Mouse (Mus musculus) forebrain, embryonic 15.5 days (tissue): Measurements from ENCODE around the gene Olfr811. TPM values are rescaled to one million over a fixed set of nuclear protein-coding genes. Genes with fewer than 3 reads are reported as not detected.

Experiments used
- ATAC-seq: fragments of 200-750 bp; cut with Nextera tagmentation; replicated peaks from 2 replicates; pipeline ENCODE4 v1.8.0; 2017; ENCODE audit warnings: mild to moderate bottlenecking, moderate TSS enrichment, moderate library complexity
- H3K27ac ChIP-seq: fragments of 300-500 bp; sonication (generic); replicated peaks from 2 replicates; pipeline ENCODE4 v1.5.1; 2015; ENCODE audit warnings: mild to moderate bottlenecking, inconsistent platforms
- H3K27me3 ChIP-seq: fragments of 300-500 bp; sonication (generic); 2 replicates; pipeline ENCODE4 v1.6.1; 2015; ENCODE audit warnings: inconsistent platforms
- H3K36me3 ChIP-seq: fragments of 300-500 bp; sonication (generic); 2 replicates; pipeline ENCODE4 v1.6.1; 2015; ENCODE audit warnings: mild to moderate bottlenecking, inconsistent platforms
- H3K4me1 ChIP-seq: fragments of 300-500 bp; sonication (generic); 2 replicates; pipeline ENCODE4 v1.6.1; 2015; ENCODE audit warnings: inconsistent platforms
- H3K4me2 ChIP-seq: fragments of 300-500 bp; sonication (generic); replicated peaks from 2 replicates; pipeline ENCODE4 v1.6.1; 2015; ENCODE audit warnings: mild to moderate bottlenecking, inconsistent platforms
- H3K4me3 ChIP-seq: fragments of 300-500 bp; sonication (generic); 2 replicates; pipeline ENCODE4 v1.5.1; 2015; ENCODE audit warnings: mild to moderate bottlenecking, inconsistent platforms
- H3K9ac ChIP-seq: fragments of 300-500 bp; sonication (generic); replicated peaks from 2 replicates; pipeline ENCODE4 v1.6.1; 2015; ENCODE audit warnings: mild to moderate bottlenecking, inconsistent platforms
- H3K9me3 ChIP-seq: fragments of 300-500 bp; sonication (generic); 2 replicates; pipeline ENCODE4 v1.6.1; 2016; ENCODE audit warnings: inconsistent platforms
- WGBS: fragments of 180-500 bp; shearing (Covaris S2); methylation state at CpG from one replicate; pipeline ENCODE4 v1.1.7; 2015; ENCODE audit warnings: mixed read lengths; 5-methylcytosine and 5-hydroxymethylcytosine counted together
- polyA plus RNA-seq: library from polyadenylated mRNA; unstranded; fragments of >200 nt; fragmentation: Nextera tagmentation; extraction: Ambion mirVana; gene quantifications from 2 replicates; pipeline ENCODE4 v1.2.1, GENCODE M21; 2015

Olfr811 gene
- polyA plus RNA-seq: not detected in 2 replicates

- no peak for ATAC-seq
These were observed at the start of gene Olfr811 for GRCm38 (mm10) chr10:129804296-129804695. Gene Olfr811 (minus strand): TSS chr10:129804396.

GRCm38 (mm10) chr10:129847343-129847742 is 43.1 kb upstream of the Olfr811 start:
- Histone ChIP-seq H3K36me3 (no peaks in the 10 kb centered on the region), H3K27ac (no peak overlapping the region), H3K27me3 (no peaks in the 10 kb centered on the region), H3K9ac (no peak overlapping the region), H3K4me2 (no peak overlapping the region), H3K9me3 (no peaks in the 10 kb centered on the region), H3K4me3 (no peak overlapping the region), H3K4me1 (no peaks in the 10 kb centered on the region)
- 13% methylated on average over 1 of the region's 1 CpGs for WGBS
- ATAC-seq: no peak

More at GRCm38 (mm10) chr10:129804296-129804695, at the start of gene Olfr811:
- Histone ChIP-seq H3K4me2 (no peak within 1 kb of the TSS), H3K27me3 (no peaks in the 10 kb centered on the region), H3K4me3 (no peak within 1 kb of the TSS), H3K36me3 (no peaks in the 10 kb centered on the region), H3K4me1 (no peaks in the 10 kb centered on the region), H3K9me3 (no peaks in the 10 kb centered on the region), H3K27ac (no peak within 1 kb of the TSS), H3K9ac (no peak within 1 kb of the TSS)
- 88% methylated on average over 4 of the region's 4 CpGs for WGBS

- Histone ChIP-seq H3K27ac (no peak within 1 kb of the TSS), H3K9ac (no peak within 1 kb of the TSS), H3K4me3 (no peak within 1 kb of the TSS), H3K4me1 (no peaks in the 10 kb centered on the region), H3K36me3 (no peaks in the 10 kb centered on the region), H3K9me3 (no peaks in the 10 kb centered on the region), H3K27me3 (no peaks in the 10 kb centered on the region), H3K4me2 (no peak within 1 kb of the TSS)
- 78% methylated on average over 1 of the region's 1 CpGs for WGBS
- ATAC-seq: no peak
These were observed 41.8 kb upstream of the Olfr811 start, which contains the start of gene Olfr812 for GRCm38 (mm10) chr10:129845994-129846393. Gene Olfr812 (minus strand): TSS chr10:129846094.

- H3K4me2 ChIP-seq: no peak within 1 kb of the TSS
- no peaks in the 10 kb centered on the region for H3K27me3 ChIP-seq
- H3K36me3 ChIP-seq: no peaks in the 10 kb centered on the region
- H3K27ac ChIP-seq: no peak within 1 kb of the TSS
- ATAC-seq: no peak
- no peaks in the 10 kb centered on the region for H3K9me3 ChIP-seq
- no peak within 1 kb of the TSS for H3K9ac ChIP-seq
- H3K4me1 ChIP-seq: no peaks in the 10 kb centered on the region
- no peak within 1 kb of the TSS for H3K4me3 ChIP-seq
These were observed 9.4 kb downstream of the Olfr811 start, which contains the start of gene Olfr810 for GRCm38 (mm10) chr10:129794817-129795216. Gene Olfr810 (minus strand): TSS chr10:129794917.

GRCm38 (mm10) chr10:129778123-129778522 is 26.1 kb downstream of the Olfr811 start:
- Histone ChIP-seq H3K27me3 (no peaks in the 10 kb centered on the region), H3K9me3 (no peaks in the 10 kb centered on the region), H3K9ac (no peak overlapping the region), H3K4me3 (no peak overlapping the region), H3K36me3 (no peaks in the 10 kb centered on the region), H3K4me2 (no peak overlapping the region), H3K4me1 (no peaks in the 10 kb centered on the region), H3K27ac (no peak overlapping the region)
- ATAC-seq: no peak

- Histone ChIP-seq H3K9me3 (no peaks in the 10 kb centered on the region), H3K4me1 (no peaks in the 10 kb centered on the region), H3K27ac (no peak within 1 kb of the TSS), H3K36me3 (no peaks in the 10 kb centered on the region), H3K9ac (no peak within 1 kb of the TSS), H3K4me3 (no peak within 1 kb of the TSS), H3K4me2 (no peak within 1 kb of the TSS), H3K27me3 (no peaks in the 10 kb centered on the region)
- ATAC-seq: no peak
These were observed 29.9 kb downstream of the Olfr811 start, which contains the start of gene Olfr809 for GRCm38 (mm10) chr10:129774338-129774737. Gene Olfr809 (plus strand): TSS chr10:129774638.

- Histone ChIP-seq H3K4me3 (no peak within 1 kb of the TSS), H3K4me2 (no peak within 1 kb of the TSS), H3K27me3 (no peaks in the 10 kb centered on the region), H3K36me3 (no peaks in the 10 kb centered on the region), H3K9me3 (no peaks in the 10 kb centered on the region), H3K9ac (no peak within 1 kb of the TSS), H3K4me1 (no peaks in the 10 kb centered on the region), H3K27ac (no peak within 1 kb of the TSS)
- no peak for ATAC-seq
- WGBS: 94% methylated on average over 1 of the region's 1 CpGs
These were observed 39.0 kb downstream of the Olfr811 start, which contains the start of gene Olfr808 for GRCm38 (mm10) chr10:129765182-129765581. Gene Olfr808 (plus strand): TSS chr10:129765482.

- 89% methylated on average over 1 of the region's 1 CpGs for WGBS
- Histone ChIP-seq H3K4me2 (no peak within 1 kb of the TSS), H3K27ac (no peak within 1 kb of the TSS), H3K27me3 (no peaks in the 10 kb centered on the region), H3K4me1 (no peaks in the 10 kb centered on the region), H3K36me3 (no peaks in the 10 kb centered on the region), H3K9ac (no peak within 1 kb of the TSS), H3K4me3 (no peak within 1 kb of the TSS), H3K9me3 (no peaks in the 10 kb centered on the region)
- no peak for ATAC-seq
These were observed 46.5 kb downstream of the Olfr811 start, which contains the start of gene Olfr807 for GRCm38 (mm10) chr10:129757693-129758092. Gene Olfr807 (minus strand): TSS chr10:129757793.

Other genes with a start within 250 kb of the Olfr811 start
- not detected in 2 replicates for gene Olfr794, start 236.7 kb downstream of the Olfr811 start, polyA plus RNA-seq
- not detected in 2 replicates for gene Olfr796, start 191.8 kb downstream of the Olfr811 start, polyA plus RNA-seq
- not detected in 2 replicates for gene Olfr798, start 176.5 kb downstream of the Olfr811 start, polyA plus RNA-seq
- gene Olfr799, start 166.9 kb downstream of the Olfr811 start, polyA plus RNA-seq: not detected in 2 replicates
- gene Olfr800, start 146.7 kb downstream of the Olfr811 start, polyA plus RNA-seq: not detected in 2 replicates
- gene Olfr801, start 130.5 kb downstream of the Olfr811 start, polyA plus RNA-seq: not detected in 2 replicates
- gene Olfr802, start 116.2 kb downstream of the Olfr811 start, polyA plus RNA-seq: 0.06 TPM in 1 of 2 replicates, not detected in the other
- gene Olfr803, start 110.1 kb downstream of the Olfr811 start, polyA plus RNA-seq: not detected in 2 replicates
- gene Olfr804, start 101.2 kb downstream of the Olfr811 start, polyA plus RNA-seq: not detected in 2 replicates
- gene Olfr805, start 75.0 kb downstream of the Olfr811 start, polyA plus RNA-seq: not detected in 2 replicates
- gene Olfr806, start 62.5 kb downstream of the Olfr811 start, polyA plus RNA-seq: not detected in 2 replicates
- gene Olfr807, start 46.6 kb downstream of the Olfr811 start, polyA plus RNA-seq: not detected in 2 replicates
- gene Olfr808, start 38.9 kb downstream of the Olfr811 start, polyA plus RNA-seq: not detected in 2 replicates
- not detected in 2 replicates for gene Olfr809, start 29.8 kb downstream of the Olfr811 start, polyA plus RNA-seq
- gene Olfr810, start 9.5 kb downstream of the Olfr811 start, polyA plus RNA-seq: not detected in 2 replicates
- not detected in 2 replicates for gene Olfr812, start 41.7 kb upstream of the Olfr811 start, polyA plus RNA-seq
- gene Olfr813, start 51.0 kb upstream of the Olfr811 start, polyA plus RNA-seq: not detected in 2 replicates
- not detected in 2 replicates for gene Olfr814, start 75.5 kb upstream of the Olfr811 start, polyA plus RNA-seq
- gene Olfr815, start 101.5 kb upstream of the Olfr811 start, polyA plus RNA-seq: not detected in 2 replicates
- gene Olfr816, start 111.2 kb upstream of the Olfr811 start, polyA plus RNA-seq: not detected in 2 replicates
- gene Olfr818, start 144.7 kb upstream of the Olfr811 start, polyA plus RNA-seq: not detected in 2 replicates
- not detected in 2 replicates for gene Olfr819, start 162.9 kb upstream of the Olfr811 start, polyA plus RNA-seq
- gene Olfr247, start 171.7 kb upstream of the Olfr811 start, polyA plus RNA-seq: not detected in 2 replicates
- gene Gm10310, start 180.7 kb upstream of the Olfr811 start, polyA plus RNA-seq: not detected in 2 replicates
- gene Olfr820, start 208.2 kb upstream of the Olfr811 start, polyA plus RNA-seq: not detected in 2 replicates
- not detected in 2 replicates for gene Olfr821, start 226.0 kb upstream of the Olfr811 start, polyA plus RNA-seq